Mouse (Mus musculus): Measurements from ENCODE around the gene Chchd5. TPM values are rescaled to one million over a fixed set of nuclear protein-coding genes. Genes with fewer than 3 reads are reported as not detected.
A peak's percentile ranks its signal among the peaks of the same experiment; 100 is the strongest.

Chchd5 gene
- polyA plus RNA-seq, 1 experiment from 2014 or later = 23.6 TPM

- H3K4me3 ChIP-seq (replicated peaks) = no peak overlapping the region
- H3K4me2 ChIP-seq = no peak overlapping the region
- no peak for ATAC-seq (ENCODE audit: low FRiP score)
- WGBS = 80% methylated on average over 5 of the region's 5 CpGs
- no peak overlapping the region for H3K9ac ChIP-seq (replicated peaks)
- H3K4me1 ChIP-seq = no peaks in the 10 kb centered on the region
- H3K9me3 ChIP-seq (replicated peaks) = no peaks in the 10 kb centered on the region
- no peaks in the 10 kb centered on the region for H3K27me3 ChIP-seq (replicated peaks)
- no peak overlapping the region for H3K27ac ChIP-seq (replicated peaks)
- H3K36me3 ChIP-seq = no peaks in the 10 kb centered on the region
Observed at GRCm38 (mm10) chr2:129164815-129165214, 35.3 kb downstream of the Chchd5 start.

- Histone ChIP-seq H3K27ac (replicated peaks) (no peak overlapping the region), H3K36me3 (no peaks in the 10 kb centered on the region), H3K4me3 (replicated peaks) (no peak overlapping the region), H3K4me2 (no peak overlapping the region), H3K9ac (replicated peaks) (no peak overlapping the region), H3K27me3 (replicated peaks) (no peaks in the 10 kb centered on the region), H3K9me3 (replicated peaks) (no peaks in the 10 kb centered on the region), H3K4me1 (no peaks in the 10 kb centered on the region)
- no peak for ATAC-seq (ENCODE audit: low FRiP score)
- 82% methylated on average over 10 of the region's 10 CpGs for WGBS
Observed at GRCm38 (mm10) chr2:129166466-129167463, 37.3 kb downstream of the Chchd5 start.

DNA sequence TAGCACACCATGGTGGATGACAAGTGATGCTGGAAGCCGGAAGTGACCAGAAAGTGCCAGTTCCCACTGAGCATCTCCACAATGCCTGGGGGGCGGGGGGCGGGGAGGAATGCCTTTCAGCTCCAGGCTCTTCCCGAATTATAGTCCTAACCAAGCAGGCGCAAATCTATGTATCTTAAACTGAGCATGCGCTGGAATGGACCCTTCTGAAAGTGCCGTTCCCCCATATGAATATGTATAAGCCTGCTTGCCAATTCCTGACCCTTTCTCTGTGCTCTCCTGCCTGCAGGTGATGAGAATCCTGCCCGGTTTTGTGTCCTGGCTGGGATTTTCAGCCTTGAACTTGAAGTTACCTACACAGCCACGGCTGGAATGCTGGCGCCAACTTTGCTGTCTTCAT lies 43.9 kb downstream of the Chchd5 start:
- no peak for ATAC-seq (ENCODE audit: low FRiP score)
- Histone ChIP-seq H3K27me3 (replicated peaks) (no peaks in the 10 kb centered on the region), H3K36me3 (no peaks in the 10 kb centered on the region), H3K4me2 (peak overlapping the region; percentile 25), H3K4me1 (0 out of 2 replicates have a peak, but pooled peaks cover 2% of the 10 kb centered on the region), H3K27ac (replicated peaks) (no peak overlapping the region), H3K9ac (replicated peaks) (no peak overlapping the region), H3K9me3 (replicated peaks) (no peaks in the 10 kb centered on the region), H3K4me3 (replicated peaks) (no peak overlapping the region)
- WGBS = 53% methylated on average over 10 of the region's 10 CpGs

DNA sequence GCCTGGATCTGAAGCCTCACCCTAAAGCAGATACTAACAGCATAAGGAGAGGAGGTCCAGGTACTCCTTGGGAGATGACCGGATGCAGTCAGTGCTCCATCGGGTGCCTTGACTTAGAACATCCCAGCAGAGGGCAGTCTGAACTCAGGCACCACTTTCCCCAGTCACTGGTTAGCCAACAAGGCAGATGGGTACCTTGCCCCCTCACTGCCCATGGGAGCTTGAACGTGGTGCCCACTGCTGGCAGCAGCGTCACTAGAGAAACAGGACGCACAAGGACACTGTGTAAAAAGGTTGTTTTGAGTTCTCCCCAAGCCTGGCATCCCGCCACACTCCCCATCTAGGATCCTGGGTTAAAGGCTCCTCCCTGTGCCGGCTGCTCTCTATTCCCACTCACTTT lies 45.0 kb downstream of the Chchd5 start:
- Histone ChIP-seq H3K9me3 (replicated peaks) (no peaks in the 10 kb centered on the region), H3K4me1 (0 out of 2 replicates have a peak, but pooled peaks cover 2% of the 10 kb centered on the region), H3K9ac (replicated peaks) (no peak overlapping the region), H3K27me3 (replicated peaks) (no peaks in the 10 kb centered on the region), H3K4me2 (no peak overlapping the region), H3K27ac (replicated peaks) (no peak overlapping the region), H3K36me3 (no peaks in the 10 kb centered on the region), H3K4me3 (replicated peaks) (no peak overlapping the region)
- 46% methylated on average over 7 of the region's 7 CpGs for WGBS
- no peak for ATAC-seq (ENCODE audit: low FRiP score)

GRCm38 (mm10) chr2:129175636-129176035 lies 46.1 kb downstream of the Chchd5 start:
- Histone ChIP-seq H3K9me3 (replicated peaks) (no peaks in the 10 kb centered on the region), H3K4me2 (no peak overlapping the region), H3K27me3 (replicated peaks) (no peaks in the 10 kb centered on the region), H3K36me3 (no peaks in the 10 kb centered on the region), H3K27ac (replicated peaks) (no peak overlapping the region), H3K4me1 (0 out of 2 replicates have a peak, but pooled peaks cover 2% of the 10 kb centered on the region), H3K9ac (replicated peaks) (no peak overlapping the region), H3K4me3 (replicated peaks) (no peak overlapping the region)
- 77% methylated on average over 2 of the region's 2 CpGs for WGBS
- ATAC-seq (ENCODE audit: low FRiP score) = no peak

DNA sequence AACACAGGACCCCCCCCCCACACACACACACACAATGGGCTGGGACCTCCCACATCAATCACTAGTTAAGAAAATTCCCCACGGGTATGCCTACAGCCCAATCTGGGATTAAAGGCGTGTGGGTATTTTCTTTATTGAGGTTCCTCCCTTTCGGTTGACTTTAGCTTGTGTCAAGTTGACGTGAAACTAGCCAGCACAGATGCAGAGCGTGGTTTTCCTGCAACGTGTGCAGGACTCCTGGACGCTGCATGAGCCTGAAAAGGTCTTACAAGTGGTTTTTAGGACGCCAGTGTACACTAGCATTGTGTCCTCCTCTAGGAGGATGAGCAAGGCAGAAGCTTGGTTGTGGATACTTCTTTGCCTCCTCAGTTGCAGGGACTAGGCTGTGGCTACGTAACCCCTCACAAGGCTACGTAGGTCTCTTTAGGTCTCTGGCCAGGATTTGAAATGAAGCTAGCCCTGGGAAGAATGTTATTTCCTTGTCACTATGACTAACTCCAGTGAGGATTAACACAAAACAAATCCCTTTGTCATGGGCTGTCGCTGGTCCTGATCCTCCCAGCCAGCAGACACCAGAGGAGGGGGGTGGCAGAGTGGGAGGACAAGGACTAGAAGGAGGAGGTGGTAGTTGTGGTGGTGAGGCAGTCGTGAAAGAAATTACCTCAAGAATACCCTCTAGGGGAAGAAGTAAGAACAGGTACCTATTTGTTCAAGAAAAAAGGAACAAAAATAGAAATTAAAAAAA lies 47.3 kb downstream of the Chchd5 start:
- ATAC-seq (ENCODE audit: low FRiP score) = no peak
- H3K36me3 ChIP-seq = no peaks in the 10 kb centered on the region
- H3K4me2 ChIP-seq = no peak overlapping the region
- no peak overlapping the region for H3K27ac ChIP-seq (replicated peaks)
- no peaks in the 10 kb centered on the region for H3K27me3 ChIP-seq (replicated peaks)
- 0 out of 2 replicates have a peak, but pooled peaks cover 2% of the 10 kb centered on the region for H3K4me1 ChIP-seq
- no peak overlapping the region for H3K9ac ChIP-seq (replicated peaks)
- H3K4me3 ChIP-seq (replicated peaks) = no peak overlapping the region
- 75% methylated on average over 12 of the region's 12 CpGs for WGBS
- no peaks in the 10 kb centered on the region for H3K9me3 ChIP-seq (replicated peaks)

- H3K36me3 ChIP-seq = no peaks in the 10 kb centered on the region
- no peaks in the 10 kb centered on the region for H3K27me3 ChIP-seq (replicated peaks)
- H3K4me3 ChIP-seq (replicated peaks) = no peak overlapping the region
- no peak for ATAC-seq (ENCODE audit: low FRiP score)
- no peaks in the 10 kb centered on the region for H3K9me3 ChIP-seq (replicated peaks)
- WGBS = 46% methylated on average over 3 of the region's 3 CpGs
- H3K27ac ChIP-seq (replicated peaks) = no peak overlapping the region
- H3K4me1 ChIP-seq = 0 out of 2 replicates have a peak, but pooled peaks cover 2% of the 10 kb centered on the region
- H3K9ac ChIP-seq (replicated peaks) = no peak overlapping the region
- H3K4me2 ChIP-seq = no peak overlapping the region
Observed at GRCm38 (mm10) chr2:129177661-129178060, 48.2 kb downstream of the Chchd5 start.

DNA sequence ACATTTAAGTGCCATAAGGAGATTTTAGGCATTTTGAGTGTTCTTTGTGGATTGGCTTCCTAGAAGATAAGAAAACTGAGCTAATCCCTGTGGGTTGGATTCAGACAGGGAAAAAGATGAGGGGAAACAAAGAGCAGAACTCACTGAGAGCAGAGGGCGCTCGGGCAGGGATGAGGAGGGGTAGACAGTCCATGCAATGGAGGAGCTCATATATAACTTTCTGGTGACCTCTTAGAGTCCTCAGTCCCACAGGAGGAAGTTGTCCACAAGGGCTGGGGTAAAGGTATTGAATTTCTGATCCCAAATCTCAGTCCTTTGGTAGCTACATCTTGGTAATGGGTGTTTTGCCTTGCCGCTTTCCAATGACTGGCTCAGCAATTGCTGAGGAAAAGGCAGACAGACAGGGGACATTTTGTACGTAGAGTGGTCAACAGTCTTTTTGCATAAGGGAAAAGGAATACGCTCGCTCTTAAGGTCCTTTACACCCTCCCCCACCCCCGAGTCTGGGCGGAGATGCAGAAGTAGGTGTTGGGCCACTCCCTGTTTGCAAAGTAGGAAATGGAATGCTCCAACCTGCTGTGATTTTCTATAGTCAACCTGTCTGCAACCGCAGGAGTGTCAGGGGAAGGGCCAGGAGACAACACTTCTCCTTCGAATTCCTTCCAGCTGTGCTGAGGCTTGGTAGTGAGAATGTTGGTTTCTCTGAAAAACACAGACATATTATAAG lies 48.8 kb downstream of the Chchd5 start:
- Histone ChIP-seq H3K4me3 (replicated peaks) (no peak overlapping the region), H3K9ac (replicated peaks) (no peak overlapping the region), H3K4me2 (no peak overlapping the region), H3K9me3 (replicated peaks) (no peaks in the 10 kb centered on the region), H3K27ac (replicated peaks) (no peak overlapping the region), H3K36me3 (no peaks in the 10 kb centered on the region), H3K4me1 (0 out of 2 replicates have a peak, but pooled peaks cover 2% of the 10 kb centered on the region), H3K27me3 (replicated peaks) (no peaks in the 10 kb centered on the region)
- no peak for ATAC-seq (ENCODE audit: low FRiP score)
- 60% methylated on average over 10 of the region's 10 CpGs for WGBS

- no peaks in the 10 kb centered on the region for H3K27me3 ChIP-seq (replicated peaks)
- no peak overlapping the region for H3K4me2 ChIP-seq
- 0 out of 2 replicates have a peak, but pooled peaks cover 2% of the 10 kb centered on the region for H3K4me1 ChIP-seq
- 83% methylated on average over 8 of the region's 8 CpGs for WGBS
- H3K4me3 ChIP-seq (replicated peaks) = no peak overlapping the region
- H3K9ac ChIP-seq (replicated peaks) = no peak overlapping the region
- no peaks in the 10 kb centered on the region for H3K9me3 ChIP-seq (replicated peaks)
- H3K36me3 ChIP-seq = no peaks in the 10 kb centered on the region
- H3K27ac ChIP-seq (replicated peaks) = no peak overlapping the region
- no peak for ATAC-seq (ENCODE audit: low FRiP score)
Observed at GRCm38 (mm10) chr2:129179946-129180853, 50.7 kb downstream of the Chchd5 start.

- no peak overlapping the region for H3K4me3 ChIP-seq (replicated peaks)
- H3K4me1 ChIP-seq = 0 out of 2 replicates have a peak, but pooled peaks cover 2% of the 10 kb centered on the region
- H3K4me2 ChIP-seq = no peak overlapping the region
- no peaks in the 10 kb centered on the region for H3K36me3 ChIP-seq
- H3K27ac ChIP-seq (replicated peaks) = no peak overlapping the region
- WGBS = 92% methylated on average over 5 of the region's 5 CpGs
- H3K9me3 ChIP-seq (replicated peaks) = no peaks in the 10 kb centered on the region
- no peaks in the 10 kb centered on the region for H3K27me3 ChIP-seq (replicated peaks)
- H3K9ac ChIP-seq (replicated peaks) = no peak overlapping the region
- ATAC-seq (ENCODE audit: low FRiP score) = no peak
Observed at GRCm38 (mm10) chr2:129181509-129181908, 52.0 kb downstream of the Chchd5 start.

All from neural tube, embryonic 15.5 days (tissue).